Mouse (Mus musculus) T-cell, adult 66 days (primary cell): ENCODE measurements around the gene Fnbp1l. TPM values are rescaled to one million over a fixed set of nuclear protein-coding genes. Genes with fewer than 3 reads are reported as not detected.

Experiments used
- total RNA-seq, 2 experiments: library from RNA; stranded (reverse); gene quantifications; 3 replicates in 1 of 2; 4 replicates in 1 of 2; pipeline ENCODE4 v1.2.4; 2023

The Fnbp1l gene
- under 1 TPM; 0.67 to 0.80 TPM for total RNA-seq

GRCm38 (mm10) chr3:122618991-122619930 is at the start of gene Fnbp1l:
Gene Fnbp1l (minus strand): TSS chr3:122619715.

Other genes starting within 250 kb of the Fnbp1l start
- gene Pde5a, start 109.2 kb upstream of the Fnbp1l start, total RNA-seq, result 1 to 10 TPM in 1 of 2 experiments, under 1 TPM in 1; 0.79 to 1.7 TPM